Mouse (Mus musculus) C2C12 (cell line): ENCODE results near the gene Srrm3.

ENCODE experiments used
- CEBPB ChIP-seq: IDR thresholded peaks from one replicate; pipeline ENCODE4 v1.6.1; 2011; ENCODE audit warnings: low read depth, mild to moderate bottlenecking, control low read depth, moderate library complexity
- CTCF ChIP-seq: IDR thresholded peaks from one replicate; pipeline ENCODE4 v1.5.1; 2011; ENCODE audit not compliant: control insufficient read depth, insufficient read depth, insufficient read length
- MAX ChIP-seq: IDR thresholded peaks from one replicate; pipeline ENCODE4 v1.6.1; 2011; ENCODE audit warnings: mild to moderate bottlenecking, control low read depth
- MYOD1 ChIP-seq: IDR thresholded peaks from one replicate; pipeline ENCODE4 v1.6.1; 2011; ENCODE audit warnings: low read depth; ENCODE audit not compliant: control insufficient read depth, insufficient read length
- MYOG ChIP-seq: IDR thresholded peaks from one replicate; pipeline ENCODE4 v1.6.1; 2011; ENCODE audit not compliant: control insufficient read depth, insufficient read length; ENCODE audit errors: extremely low read depth

DNA sequence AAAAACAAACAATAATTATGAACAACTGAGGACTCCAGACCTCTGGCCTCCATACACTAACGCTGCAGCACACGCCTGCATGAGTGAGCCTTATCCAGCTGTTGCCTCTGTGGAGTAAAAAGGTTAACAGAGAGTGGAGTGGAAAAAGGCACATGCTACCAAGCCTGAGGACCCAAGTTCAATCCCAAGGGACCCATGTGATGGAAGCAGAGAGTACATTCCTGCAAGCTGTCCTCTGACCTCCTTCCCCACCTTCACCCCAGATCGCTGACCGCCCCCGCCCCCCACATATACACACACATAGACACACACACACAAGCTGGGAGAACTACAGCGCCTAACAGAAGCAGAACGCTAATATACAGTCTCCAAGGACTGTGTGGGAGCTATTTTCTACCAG is 117.2 kb downstream of the Srrm3 start:
- no peak for TF ChIP-seq CTCF
- no peak for TF ChIP-seq MYOG
- TF ChIP-seq CEBPB, result no peak
- no peak for TF ChIP-seq MAX
- no peak for TF ChIP-seq MYOD1
